ENCODE assay signal across 8 mouse cellular contexts in the genomic region with DNA sequence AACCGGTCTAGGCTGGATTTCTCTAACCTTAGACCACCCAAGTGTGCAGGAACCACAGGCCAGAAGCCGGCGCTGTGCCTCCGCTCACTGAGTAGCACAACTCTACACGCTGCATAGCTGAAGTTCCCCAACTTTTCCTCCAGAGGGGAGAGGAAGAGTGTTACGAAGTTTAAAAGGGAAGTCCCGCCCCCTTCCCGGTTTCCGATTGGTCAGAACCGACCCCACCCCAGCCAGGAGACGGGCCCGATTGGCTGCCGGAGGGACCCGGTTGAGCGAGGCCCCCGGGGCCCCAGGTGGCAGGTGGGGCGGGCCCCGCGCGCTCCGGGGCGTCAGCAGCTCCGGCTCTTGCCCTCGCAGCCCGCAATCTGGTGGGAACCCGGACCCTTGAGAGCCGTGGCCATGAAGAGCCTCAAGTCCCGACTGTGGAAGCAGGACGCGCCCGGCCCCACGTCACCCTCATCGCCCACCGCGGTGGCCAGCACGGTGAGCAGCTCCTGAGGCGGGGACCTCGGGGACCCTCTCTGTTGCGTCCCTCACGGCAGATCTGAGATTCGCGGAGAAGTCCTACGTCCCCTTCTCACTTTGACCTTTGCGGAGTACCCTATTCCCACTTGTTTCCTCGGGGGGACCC. TPM values are rescaled to one million over a fixed set of nuclear protein-coding genes. Genes with fewer than 3 reads are reported as not detected.
DNase-seq lines count a peak whose midpoint lies in the region.

Gene Uaca (plus strand): TSS at position 333 of the 631 bp plus-strand sequence.

- H3K79me2 ChIP-seq in macrophage (ENCODE audit: inconsistent target): no peaks in the 10 kb centered on the region

- H3K36me3 ChIP-seq in macrophage (ENCODE audit: inconsistent target): no peaks in the 10 kb centered on the region

- intact Hi-C loops in gastrocnemius, postnatal 14 days (cut with DNase I; ENCODE audit: low total_unique reads): no loop called here

- peak within 1 kb of the TSS; percentile 46 for H3K4me3 ChIP-seq in macrophage (ENCODE audit: inconsistent target)

- peak; percentile 96 for DNase-seq in adrenal gland, adult 2 months
- DNase-seq in embryo, embryonic 10 days (ENCODE audit: low spot score): peak; percentile 91
- DNase-seq in gastrocnemius, postnatal 14 days: peak; percentile 96
- DNase-seq in hindlimb bud, embryonic 11.5 days (ENCODE audit: extremely low spot score, low read depth, low spot score): peak; percentile 89
- DNase-seq in left cerebral cortex, adult 8-10 months (ENCODE audit: low spot score in 2 of 2): peak; percentile 55 to 67
- peak; percentile 65 for DNase-seq in right cerebral cortex, postnatal 25 days
- peak; percentile 89 to 94 for DNase-seq in urinary bladder, postnatal 4 days (ENCODE audit: low spot score in 2 of 2)

- no peak within 1 kb of the TSS for H3K27ac ChIP-seq in macrophage

- 2% methylated on average over 40 of the region's 45 CpGs for WGBS in macrophage (ENCODE audit: missing documents)

RNA-seq across cellular contexts. Expression of gene Uaca, which starts in this region (rescaled TPM):
- total RNA-seq in adrenal gland, adult 2 months (2021): 10 to 100 TPM; 28.0 to 63.4 TPM
- 5.6 and 6.9 TPM in 2 replicates for polyA plus RNA-seq in adrenal gland, adult 2 months (2012; rRNA removed)
- total RNA-seq in gastrocnemius, postnatal 14 days (2021): 10 to 100 TPM; 70.3 to 78.1 TPM
- 10 to 100 TPM in 1 of 4 experiments, 1 to 10 TPM in 3; 6.8 to 10.6 (median 7.5) TPM for total RNA-seq in left cerebral cortex, adult 8-10 months (2022)
- total RNA-seq in macrophage (2018; cell fraction: chromatin; rRNA removed): 10 to 100 TPM in 1 of 26 experiments, 1 to 10 TPM in 20, under 1 TPM in 5; 0.66 to 10.8 (median 3.5) TPM
- total RNA-seq in macrophage (2018; cell fraction: cytosol; rRNA removed): 1 to 10 TPM; 1.4 to 5.3 (median 3.6) TPM
- 1 to 10 TPM; 1.8 to 6.2 (median 3.4) TPM for total RNA-seq in macrophage (2018; cell fraction: nucleus; rRNA removed)
- 4.3 to 8.5 TPM (median 6.8 TPM) in 3 replicates for polyA plus RNA-seq in macrophage (2018)
